ENCODE assay signal across 8 mouse cellular contexts in genomic region chr11:87817443-87817773, GRCm38 (mm10). TPM values are rescaled to one million over a fixed set of nuclear protein-coding genes. Genes with fewer than 3 reads are reported as not detected.
DNase-seq lines count a peak whose midpoint lies in the region; ATAC-seq and TF ChIP-seq lines count a peak whose summit lies in the region.
"Had no signal": no experiment of that assay in that cellular context is flagged by ENCODE, and none has a peak within 500 bp of the region (broad histone marks: within the 10 kb centered on the region; RNA-seq: fewer than 3 reads in every experiment).

No protein-coding gene starts in this region.

- no peak for TF ChIP-seq POLR2A in lung, adult 2 months (IDR thresholded peaks at IDR 0.05; ENCODE audit: borderline replicate concordance, extremely low read depth, low read depth, low read length)
- TF ChIP-seq POLR2A in limb, embryonic 14.5 days (IDR thresholded peaks at IDR 0.05; ENCODE audit: borderline replicate concordance, extremely low read depth, insufficient read depth, insufficient read length), result no peak

- DNase-seq in lung, adult 2 months, result no peak
- no peak for DNase-seq in limb, embryonic 14.5 days (ENCODE audit: low spot score)
- DNase-seq in right cerebral cortex, postnatal 10 days (ENCODE audit: low spot score in 2 of 2), result no peak
- DNase-seq in testis, postnatal 10 days (ENCODE audit: low spot score), result no peak

- peak overlapping the region; percentile 55 for H3K9ac ChIP-seq in lung, embryonic 16.5 days (ENCODE audit: low read length)
- H3K9ac ChIP-seq in forebrain, embryonic 12.5 days, result peak overlapping the region; percentile 55
- H3K9ac ChIP-seq in limb, embryonic 14.5 days (ENCODE audit: low read depth, low read length, severe bottlenecking), result peak overlapping the region; percentile 45
- H3K9ac ChIP-seq in stomach, embryonic 16.5 days (ENCODE audit: low read length), result peak overlapping the region; percentile 68

- ATAC-seq in lung, embryonic 16.5 days (ENCODE audit: low read depth), result no peak
- ATAC-seq in forebrain, embryonic 12.5 days (ENCODE audit: low FRiP score), result peak; percentile 17; the same call in 1 of the 2 replicates
- ATAC-seq in limb, embryonic 14.5 days (ENCODE audit: low FRiP score, low read depth), result no peak
- ATAC-seq in stomach, embryonic 16.5 days (ENCODE audit: insufficient read depth, low FRiP score), result no peak

- no peaks in the 10 kb centered on the region for H3K36me3 ChIP-seq in lung, embryonic 16.5 days (ENCODE audit: control insufficient read depth, insufficient read depth, low read length)
- H3K36me3 ChIP-seq in forebrain, embryonic 12.5 days (replicated peaks), result no peaks in the 10 kb centered on the region
- H3K36me3 ChIP-seq in limb, embryonic 14.5 days (ENCODE audit: control insufficient read depth, insufficient read depth, low read length), result no peaks in the 10 kb centered on the region
- no peaks in the 10 kb centered on the region for H3K36me3 ChIP-seq in stomach, embryonic 16.5 days (ENCODE audit: control insufficient read depth, insufficient read depth, low read length)

- TF ChIP-seq CTCF in lung, adult 2 months (IDR thresholded peaks at IDR 0.05; ENCODE audit: insufficient read depth, low read length), result no peak

- 23% methylated on average over 4 of the region's 4 CpGs for WGBS in lung, embryonic 16.5 days
- WGBS in lung, adult 2 months, result 28% methylated on average over 4 of the region's 4 CpGs
- WGBS in forebrain, embryonic 12.5 days, result 34% methylated on average over 4 of the region's 4 CpGs
- 24% methylated on average over 4 of the region's 4 CpGs for WGBS in limb, embryonic 14.5 days
- 30% methylated on average over 4 of the region's 4 CpGs for WGBS in stomach, embryonic 16.5 days

- peak overlapping the region; percentile 47 for H3K4me3 ChIP-seq in lung, embryonic 16.5 days (ENCODE audit: low read length)
- no peak overlapping the region for H3K4me3 ChIP-seq in lung, adult 2 months (replicated peaks; ENCODE audit: extremely low read depth, low read depth, low read length)
- peak overlapping the region; percentile 39 for H3K4me3 ChIP-seq in forebrain, embryonic 12.5 days (replicated peaks)
- H3K4me3 ChIP-seq in limb, embryonic 14.5 days (replicated peaks; ENCODE audit: low read length), result peak overlapping the region; percentile 35
- H3K4me3 ChIP-seq in stomach, embryonic 16.5 days (replicated peaks; ENCODE audit: low read length), result peak overlapping the region; percentile 46

- no peaks in the 10 kb centered on the region for H3K4me1 ChIP-seq in lung, embryonic 16.5 days (replicated peaks; ENCODE audit: control insufficient read depth, insufficient read depth, low read length)
- no peaks in the 10 kb centered on the region for H3K4me1 ChIP-seq in lung, adult 2 months (ENCODE audit: control insufficient read depth, insufficient read depth, low read length)
- peaks cover 5% of the 10 kb centered on the region; the same call in 1 of the 2 replicates for H3K4me1 ChIP-seq in forebrain, embryonic 12.5 days
- H3K4me1 ChIP-seq in limb, embryonic 14.5 days (ENCODE audit: control insufficient read depth, insufficient read depth, low read length), result peaks cover 3% of the 10 kb centered on the region; the same call in 1 of the 2 replicates
- H3K4me1 ChIP-seq in stomach, embryonic 16.5 days (ENCODE audit: control insufficient read depth, insufficient read depth, low read length), result no peaks in the 10 kb centered on the region

- no peak overlapping the region for H3K27ac ChIP-seq in lung, embryonic 16.5 days (ENCODE audit: low read length)
- no peak overlapping the region for H3K27ac ChIP-seq in forebrain, embryonic 12.5 days
- no peak overlapping the region for H3K27ac ChIP-seq in limb, embryonic 14.5 days (replicated peaks; ENCODE audit: low read depth, low read length)
- H3K27ac ChIP-seq in stomach, embryonic 16.5 days (ENCODE audit: low read length), result no peak overlapping the region
- H3K27ac ChIP-seq: macrophage had no signal

- peak overlapping the region; percentile 68 for H3K4me2 ChIP-seq in lung, embryonic 16.5 days (ENCODE audit: low read depth, low read length)
- peak overlapping the region; percentile 63 for H3K4me2 ChIP-seq in forebrain, embryonic 12.5 days
- peak overlapping the region; percentile 72 for H3K4me2 ChIP-seq in limb, embryonic 14.5 days (replicated peaks; ENCODE audit: low read depth, low read length, severe bottlenecking)
- H3K4me2 ChIP-seq in stomach, embryonic 16.5 days (ENCODE audit: low read depth, low read length), result peak overlapping the region; percentile 68

- peaks cover 6% of the 10 kb centered on the region; the same call in 1 of the 2 replicates for H3K27me3 ChIP-seq in lung, embryonic 16.5 days (ENCODE audit: control insufficient read depth, insufficient read depth, low read depth, low read length)
- peaks cover 12% of the 10 kb centered on the region; the same call in 1 of the 2 replicates for H3K27me3 ChIP-seq in forebrain, embryonic 12.5 days
- peaks cover 5% of the 10 kb centered on the region; the same call in 1 of the 2 replicates for H3K27me3 ChIP-seq in limb, embryonic 14.5 days (ENCODE audit: control insufficient read depth, insufficient read depth, low read length)
- no peaks in the 10 kb centered on the region for H3K27me3 ChIP-seq in stomach, embryonic 16.5 days (ENCODE audit: control insufficient read depth, insufficient read depth, low read length)

- H3K9me3 ChIP-seq in lung, embryonic 16.5 days (ENCODE audit: control insufficient read depth, low read length), result no peaks in the 10 kb centered on the region
- no peaks in the 10 kb centered on the region for H3K9me3 ChIP-seq in forebrain, embryonic 12.5 days
- no peaks in the 10 kb centered on the region for H3K9me3 ChIP-seq in limb, embryonic 14.5 days (ENCODE audit: control insufficient read depth, low read length)
- no peaks in the 10 kb centered on the region for H3K9me3 ChIP-seq in stomach, embryonic 16.5 days (replicated peaks; ENCODE audit: control insufficient read depth, low read length)

RNA-seq across cellular contexts. Expression of gene Lpo, which starts 10.7 kb away (rescaled TPM):
- polyA plus RNA-seq in lung, embryonic 16.5 days (2015; fragmentation: Nextera tagmentation; extraction: Ambion mirVana), result 0.23 TPM in 1 of 2 replicates, not detected in the other
- 0.85 TPM in 1 of 2 replicates, not detected in the other for polyA plus RNA-seq in lung, adult 2 months (2012; rRNA removed)
- 0.19 and 0.33 TPM in 2 replicates for polyA plus RNA-seq in forebrain, embryonic 12.5 days (2016; fragmentation: Nextera tagmentation; extraction: Ambion mirVana)
- 0.04 and 0.06 TPM in 2 replicates for polyA plus RNA-seq in limb, embryonic 14.5 days (2012; rRNA removed)
- 0.07 TPM in 1 of 2 replicates, not detected in the other for polyA plus RNA-seq in limb, embryonic 14.5 days (2014; fragmentation: Nextera tagmentation; extraction: Ambion mirVana)
- 0.25 and 0.41 TPM in 2 replicates for polyA plus RNA-seq in stomach, embryonic 16.5 days (2015; fragmentation: Nextera tagmentation; extraction: Ambion mirVana)
- polyA plus RNA-seq: macrophage had no signal

RNA-seq across cellular contexts. Expression of gene Mpo, which starts 24.0 kb away (rescaled TPM):
- polyA plus RNA-seq in lung, embryonic 16.5 days (2015; fragmentation: Nextera tagmentation; extraction: Ambion mirVana), result 0.64 and 3.4 TPM in 2 replicates
- polyA plus RNA-seq in lung, adult 2 months (2012; rRNA removed), result 0.11 and 0.60 TPM in 2 replicates
- 0.92 and 1.1 TPM in 2 replicates for polyA plus RNA-seq in forebrain, embryonic 12.5 days (2016; fragmentation: Nextera tagmentation; extraction: Ambion mirVana)
- 1.1 and 3.3 TPM in 2 replicates for polyA plus RNA-seq in limb, embryonic 14.5 days (2012; rRNA removed)
- 1.7 TPM in 2 replicates for polyA plus RNA-seq in limb, embryonic 14.5 days (2014; fragmentation: Nextera tagmentation; extraction: Ambion mirVana)
- polyA plus RNA-seq in stomach, embryonic 16.5 days (2015; fragmentation: Nextera tagmentation; extraction: Ambion mirVana), result 17.4 and 19.0 TPM in 2 replicates

RNA-seq across cellular contexts. Expression of gene Mks1, which starts 35.6 kb away (rescaled TPM):
- 14.7 and 15.5 TPM in 2 replicates for polyA plus RNA-seq in lung, embryonic 16.5 days (2015; fragmentation: Nextera tagmentation; extraction: Ambion mirVana)
- 8.5 and 10.0 TPM in 2 replicates for polyA plus RNA-seq in lung, adult 2 months (2012; rRNA removed)
- 16.0 and 19.6 TPM in 2 replicates for polyA plus RNA-seq in forebrain, embryonic 12.5 days (2016; fragmentation: Nextera tagmentation; extraction: Ambion mirVana)
- polyA plus RNA-seq in limb, embryonic 14.5 days (2012; rRNA removed), result 31.0 and 37.3 TPM in 2 replicates
- 12.8 and 14.3 TPM in 2 replicates for polyA plus RNA-seq in limb, embryonic 14.5 days (2014; fragmentation: Nextera tagmentation; extraction: Ambion mirVana)
- 12.5 and 14.3 TPM in 2 replicates for polyA plus RNA-seq in stomach, embryonic 16.5 days (2015; fragmentation: Nextera tagmentation; extraction: Ambion mirVana)

RNA-seq across cellular contexts. Expression of gene Tspoap1, which starts 57.1 kb away (rescaled TPM):
- 1.6 and 2.3 TPM in 2 replicates for polyA plus RNA-seq in lung, embryonic 16.5 days (2015; fragmentation: Nextera tagmentation; extraction: Ambion mirVana)
- 5.8 TPM in 2 replicates for polyA plus RNA-seq in lung, adult 2 months (2012; rRNA removed)
- 33.0 and 35.1 TPM in 2 replicates for polyA plus RNA-seq in forebrain, embryonic 12.5 days (2016; fragmentation: Nextera tagmentation; extraction: Ambion mirVana)
- 6.5 and 7.3 TPM in 2 replicates for polyA plus RNA-seq in limb, embryonic 14.5 days (2012; rRNA removed)
- polyA plus RNA-seq in limb, embryonic 14.5 days (2014; fragmentation: Nextera tagmentation; extraction: Ambion mirVana), result 2.2 and 2.9 TPM in 2 replicates
- 1.5 and 1.7 TPM in 2 replicates for polyA plus RNA-seq in stomach, embryonic 16.5 days (2015; fragmentation: Nextera tagmentation; extraction: Ambion mirVana)

RNA-seq across cellular contexts. Expression of gene Epx, which starts 57.9 kb away (rescaled TPM):
- not detected in 2 replicates for polyA plus RNA-seq in lung, embryonic 16.5 days (2015; fragmentation: Nextera tagmentation; extraction: Ambion mirVana)
- polyA plus RNA-seq in lung, adult 2 months (2012; rRNA removed), result 0.24 TPM in 1 of 2 replicates, not detected in the other
- polyA plus RNA-seq in forebrain, embryonic 12.5 days (2016; fragmentation: Nextera tagmentation; extraction: Ambion mirVana), result 0.14 and 0.20 TPM in 2 replicates
- 0.80 and 1.2 TPM in 2 replicates for polyA plus RNA-seq in limb, embryonic 14.5 days (2012; rRNA removed)
- 0.40 and 1.2 TPM in 2 replicates for polyA plus RNA-seq in limb, embryonic 14.5 days (2014; fragmentation: Nextera tagmentation; extraction: Ambion mirVana)
- 0.15 and 0.35 TPM in 2 replicates for polyA plus RNA-seq in stomach, embryonic 16.5 days (2015; fragmentation: Nextera tagmentation; extraction: Ambion mirVana)
- polyA plus RNA-seq: macrophage had no signal
